Mouse (Mus musculus) neural tube, embryonic 12.5 days (tissue): ENCODE data around the gene Dcaf5. TPM values are rescaled to one million over a fixed set of nuclear protein-coding genes. Genes with fewer than 3 reads are reported as not detected.

ENCODE experiments used
- ATAC-seq: fragments of 200-750 bp; cut with Nextera tagmentation; 2 replicates; pipeline ENCODE4 v1.8.0; 2017; ENCODE audit warnings: low read depth, mild to moderate bottlenecking, moderate TSS enrichment, moderate library complexity; ENCODE audit not compliant: low FRiP score
- H3K27ac ChIP-seq: fragments of 300-500 bp; sonication (generic); 2 replicates; pipeline ENCODE4 v1.5.1; 2016
- H3K27me3 ChIP-seq: fragments of 300-500 bp; sonication (generic); replicated peaks from 2 replicates; pipeline ENCODE4 v1.6.1; 2016; ENCODE audit warnings: mild to moderate bottlenecking
- H3K36me3 ChIP-seq: fragments of 300-500 bp; sonication (generic); 2 replicates; pipeline ENCODE4 v1.6.1; 2016; ENCODE audit warnings: mild to moderate bottlenecking
- H3K4me1 ChIP-seq: fragments of 300-500 bp; sonication (generic); 2 replicates; pipeline ENCODE4 v1.6.1; 2016
- H3K4me2 ChIP-seq: fragments of 300-500 bp; sonication (generic); replicated peaks from 2 replicates; pipeline ENCODE4 v1.6.1; 2016; ENCODE audit warnings: mild to moderate bottlenecking
- H3K4me3 ChIP-seq: fragments of 300-500 bp; sonication (generic); 2 replicates; pipeline ENCODE4 v1.5.1; 2016
- H3K9ac ChIP-seq: fragments of 300-500 bp; sonication (generic); 2 replicates; pipeline ENCODE4 v1.6.1; 2016; ENCODE audit warnings: mild to moderate bottlenecking
- H3K9me3 ChIP-seq: fragments of 300-500 bp; sonication (generic); 2 replicates; pipeline ENCODE4 v1.6.1; 2016; ENCODE audit warnings: mild to moderate bottlenecking
- WGBS: fragments of 180-500 bp; shearing (Covaris S2); methylation state at CpG from one replicate; pipeline ENCODE4 v1.1.7; 2016; 5-methylcytosine and 5-hydroxymethylcytosine counted together
- polyA plus RNA-seq: library from polyadenylated mRNA; unstranded; fragments of >200 nt; fragmentation: Nextera tagmentation; extraction: Ambion mirVana; gene quantifications from 2 replicates; pipeline ENCODE4 v1.2.1, GENCODE M21; 2016

The Dcaf5 gene
- polyA plus RNA-seq, 1 experiment from 2014 or later, result 23.7 TPM

GRCm38 (mm10) chr12:80399147-80399546 lies 37.3 kb downstream of the Dcaf5 start:
- Histone ChIP-seq H3K9me3 (no peaks in the 10 kb centered on the region), H3K27ac (no peak overlapping the region), H3K36me3 (peaks cover 68% of the 10 kb centered on the region), H3K9ac (no peak overlapping the region), H3K4me1 (no peaks in the 10 kb centered on the region), H3K4me2 (no peak overlapping the region), H3K4me3 (no peak overlapping the region), H3K27me3 (no peaks in the 10 kb centered on the region)
- ATAC-seq, result no peak
- WGBS, result 94% methylated on average over 2 of the region's 2 CpGs

DNA sequence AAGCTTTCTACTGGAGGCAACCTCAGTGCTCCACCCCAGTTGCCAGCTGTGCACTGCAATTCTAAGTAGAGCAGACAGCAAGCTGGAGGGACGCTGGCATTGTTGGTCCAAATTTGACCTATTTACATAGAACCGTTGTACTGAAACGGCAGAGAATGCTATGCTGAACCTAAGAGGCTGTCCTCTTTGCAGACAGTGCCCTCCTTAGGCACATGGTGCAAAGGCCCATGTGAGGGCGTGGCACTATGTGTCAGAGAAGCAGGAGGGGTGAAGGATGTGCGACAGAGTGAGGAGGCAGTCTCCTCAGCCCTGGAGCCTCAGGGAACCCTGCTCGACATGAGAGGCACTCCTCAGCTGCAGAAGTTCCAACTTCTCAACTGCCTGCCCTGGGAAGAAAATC lies 40.0 kb downstream of the Dcaf5 start:
- no peak overlapping the region for H3K27ac ChIP-seq
- 65% methylated on average over 6 of the region's 6 CpGs for WGBS
- no peaks in the 10 kb centered on the region for H3K9me3 ChIP-seq
- H3K4me3 ChIP-seq, result no peak overlapping the region
- H3K4me1 ChIP-seq, result no peaks in the 10 kb centered on the region
- no peaks in the 10 kb centered on the region for H3K27me3 ChIP-seq
- no peak overlapping the region for H3K9ac ChIP-seq
- no peak overlapping the region for H3K4me2 ChIP-seq
- no peak for ATAC-seq
- H3K36me3 ChIP-seq, result peaks cover 59% of the 10 kb centered on the region

DNA sequence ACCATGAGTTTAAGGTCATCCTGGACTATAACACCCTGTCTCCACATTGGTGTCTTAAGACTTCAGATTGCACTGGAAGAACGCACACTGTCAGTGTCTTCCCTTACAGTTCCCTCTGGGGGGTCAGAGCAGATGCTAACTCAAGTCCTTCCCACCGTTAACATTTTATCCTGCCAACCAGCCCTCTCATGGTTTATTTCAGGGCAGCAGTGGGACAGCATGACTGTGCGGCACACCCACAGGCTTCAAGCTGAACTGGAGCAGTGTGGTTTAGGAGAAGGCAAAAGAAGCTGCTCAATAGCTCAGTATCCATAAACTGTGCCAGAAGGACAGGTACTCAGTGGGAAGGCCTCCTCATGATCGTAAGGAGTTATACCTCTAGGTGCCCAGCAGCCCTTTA lies 41.1 kb downstream of the Dcaf5 start:
- 91% methylated on average over 4 of the region's 4 CpGs for WGBS
- H3K4me1 ChIP-seq, result no peaks in the 10 kb centered on the region
- H3K36me3 ChIP-seq, result peaks cover 52% of the 10 kb centered on the region
- H3K27ac ChIP-seq, result no peak overlapping the region
- no peaks in the 10 kb centered on the region for H3K27me3 ChIP-seq
- no peak overlapping the region for H3K4me3 ChIP-seq
- H3K9ac ChIP-seq, result no peak overlapping the region
- H3K4me2 ChIP-seq, result no peak overlapping the region
- ATAC-seq, result no peak
- H3K9me3 ChIP-seq, result no peaks in the 10 kb centered on the region

DNA sequence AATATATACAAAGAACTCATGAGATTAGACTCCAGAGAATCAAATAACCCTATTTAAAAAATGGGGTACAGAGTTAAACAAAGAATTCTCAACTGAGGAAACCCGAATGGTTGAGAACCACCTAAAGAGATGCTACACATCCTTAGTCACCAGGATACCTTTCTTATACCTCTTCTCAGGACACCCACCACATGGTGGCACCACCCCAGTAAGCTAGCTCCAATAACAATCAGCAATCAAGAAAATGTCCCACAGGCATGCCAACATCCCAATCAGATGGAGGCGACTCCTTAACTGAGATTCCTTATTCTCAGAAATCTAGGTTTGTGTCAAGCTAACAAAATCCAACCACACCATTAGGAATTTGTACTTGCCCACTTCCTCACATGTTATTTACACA lies 42.4 kb downstream of the Dcaf5 start:
- WGBS, result 88% methylated on average over 2 of the region's 2 CpGs
- Histone ChIP-seq H3K27me3 (no peaks in the 10 kb centered on the region), H3K27ac (no peak overlapping the region), H3K9ac (no peak overlapping the region), H3K4me1 (no peaks in the 10 kb centered on the region), H3K4me2 (no peak overlapping the region), H3K9me3 (no peaks in the 10 kb centered on the region), H3K4me3 (no peak overlapping the region), H3K36me3 (peaks cover 54% of the 10 kb centered on the region)
- no peak for ATAC-seq

DNA sequence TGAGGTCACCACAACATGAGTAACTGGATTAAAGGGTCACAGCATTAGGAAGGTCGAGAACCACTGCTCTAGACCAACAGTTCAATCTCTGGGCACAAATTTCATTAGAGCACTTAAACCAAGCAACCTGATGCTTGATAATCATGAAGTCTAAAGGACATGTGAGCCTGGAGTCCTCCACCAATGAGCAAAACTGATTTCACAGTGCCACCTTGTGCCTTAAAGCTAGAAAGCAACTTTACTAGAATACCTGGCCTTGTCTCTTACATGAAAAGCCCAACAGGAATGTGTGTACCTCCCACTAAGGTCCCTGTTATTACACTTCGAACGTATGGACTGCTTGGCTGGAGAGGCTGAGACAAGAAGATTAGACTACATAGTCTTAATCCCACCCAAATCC lies 47.0 kb downstream of the Dcaf5 start:
- Histone ChIP-seq H3K4me2 (no peak overlapping the region), H3K27me3 (no peaks in the 10 kb centered on the region), H3K9ac (no peak overlapping the region), H3K36me3 (peaks cover 27% of the 10 kb centered on the region; the same call in 1 of the 2 replicates), H3K4me3 (no peak overlapping the region), H3K4me1 (no peaks in the 10 kb centered on the region), H3K27ac (no peak overlapping the region), H3K9me3 (no peaks in the 10 kb centered on the region)
- no peak for ATAC-seq
- WGBS, result 79% methylated on average over 3 of the region's 3 CpGs

DNA sequence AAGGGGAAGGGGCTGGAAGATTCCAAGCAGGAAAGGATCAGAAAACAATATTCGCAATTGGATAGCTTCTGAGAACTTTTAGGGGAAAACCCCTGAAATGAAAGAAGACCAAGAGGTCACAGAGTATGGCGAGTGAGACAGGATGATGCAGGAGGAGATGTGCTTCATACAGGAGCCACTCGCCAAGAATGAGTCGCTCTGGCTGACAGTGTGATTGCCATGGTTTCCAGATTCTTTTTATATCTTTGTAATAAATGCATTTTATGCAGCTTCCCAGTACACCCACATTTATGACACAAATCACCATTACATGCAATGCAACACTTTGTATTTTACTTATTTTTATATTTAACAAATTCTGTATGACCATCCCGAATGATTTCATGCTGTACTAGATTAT lies 49.1 kb downstream of the Dcaf5 start:
- Histone ChIP-seq H3K27me3 (no peaks in the 10 kb centered on the region), H3K4me1 (no peaks in the 10 kb centered on the region), H3K9ac (no peak overlapping the region), H3K4me2 (no peak overlapping the region), H3K4me3 (no peak overlapping the region), H3K36me3 (peaks cover 24% of the 10 kb centered on the region; the same call in 1 of the 2 replicates), H3K9me3 (no peaks in the 10 kb centered on the region), H3K27ac (no peak overlapping the region)
- WGBS, result 95% methylated on average over 5 of the region's 5 CpGs
- ATAC-seq, result no peak

DNA sequence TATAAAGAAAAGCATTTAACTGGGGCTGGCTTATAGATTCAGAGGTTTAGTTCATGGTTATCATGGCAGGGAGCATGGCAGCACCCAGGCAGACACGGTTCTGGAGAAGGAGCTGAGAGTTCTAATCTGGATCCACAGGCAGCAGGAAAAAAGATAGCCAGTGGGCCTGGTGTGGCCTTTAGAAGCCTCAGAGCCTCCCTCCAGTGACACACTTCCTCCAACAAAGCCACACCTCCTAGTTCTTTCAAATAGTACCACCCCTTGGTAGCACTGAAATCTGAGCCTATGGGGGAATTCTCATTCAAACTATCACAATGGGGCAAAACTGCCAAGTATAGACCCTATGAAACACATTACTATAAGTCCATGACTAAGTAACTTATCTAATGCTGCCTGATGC lies 51.0 kb downstream of the Dcaf5 start:
- no peak overlapping the region for H3K9ac ChIP-seq
- no peaks in the 10 kb centered on the region for H3K9me3 ChIP-seq
- H3K4me3 ChIP-seq, result no peak overlapping the region
- no peak for ATAC-seq
- no peak overlapping the region for H3K4me2 ChIP-seq
- 77% methylated on average over 1 of the region's 1 CpGs for WGBS
- no peak overlapping the region for H3K27ac ChIP-seq
- peaks cover 4% of the 10 kb centered on the region; the same call in 1 of the 2 replicates for H3K4me1 ChIP-seq
- H3K27me3 ChIP-seq, result no peaks in the 10 kb centered on the region
- peaks cover 20% of the 10 kb centered on the region; the same call in 1 of the 2 replicates for H3K36me3 ChIP-seq

GRCm38 (mm10) chr12:80383478-80383877 lies 52.9 kb downstream of the Dcaf5 start:
- no peak for ATAC-seq
- WGBS, result 90% methylated on average over 8 of the region's 8 CpGs
- peaks cover 11% of the 10 kb centered on the region for H3K4me1 ChIP-seq
- no peaks in the 10 kb centered on the region for H3K9me3 ChIP-seq
- H3K9ac ChIP-seq, result no peak overlapping the region
- H3K4me3 ChIP-seq, result no peak overlapping the region
- no peaks in the 10 kb centered on the region for H3K27me3 ChIP-seq
- peaks cover 15% of the 10 kb centered on the region; the same call in 1 of the 2 replicates for H3K36me3 ChIP-seq
- H3K27ac ChIP-seq, result no peak overlapping the region
- no peak overlapping the region for H3K4me2 ChIP-seq

- WGBS, result 83% methylated on average over 2 of the region's 2 CpGs
- Histone ChIP-seq H3K27ac (no peak overlapping the region), H3K4me1 (peaks cover 11% of the 10 kb centered on the region), H3K36me3 (peaks cover 15% of the 10 kb centered on the region; the same call in 1 of the 2 replicates), H3K4me2 (no peak overlapping the region), H3K27me3 (no peaks in the 10 kb centered on the region), H3K4me3 (no peak overlapping the region), H3K9ac (no peak overlapping the region), H3K9me3 (no peaks in the 10 kb centered on the region)
- no peak for ATAC-seq
These were observed 53.6 kb downstream of the Dcaf5 start for GRCm38 (mm10) chr12:80382794-80383193.

DNA sequence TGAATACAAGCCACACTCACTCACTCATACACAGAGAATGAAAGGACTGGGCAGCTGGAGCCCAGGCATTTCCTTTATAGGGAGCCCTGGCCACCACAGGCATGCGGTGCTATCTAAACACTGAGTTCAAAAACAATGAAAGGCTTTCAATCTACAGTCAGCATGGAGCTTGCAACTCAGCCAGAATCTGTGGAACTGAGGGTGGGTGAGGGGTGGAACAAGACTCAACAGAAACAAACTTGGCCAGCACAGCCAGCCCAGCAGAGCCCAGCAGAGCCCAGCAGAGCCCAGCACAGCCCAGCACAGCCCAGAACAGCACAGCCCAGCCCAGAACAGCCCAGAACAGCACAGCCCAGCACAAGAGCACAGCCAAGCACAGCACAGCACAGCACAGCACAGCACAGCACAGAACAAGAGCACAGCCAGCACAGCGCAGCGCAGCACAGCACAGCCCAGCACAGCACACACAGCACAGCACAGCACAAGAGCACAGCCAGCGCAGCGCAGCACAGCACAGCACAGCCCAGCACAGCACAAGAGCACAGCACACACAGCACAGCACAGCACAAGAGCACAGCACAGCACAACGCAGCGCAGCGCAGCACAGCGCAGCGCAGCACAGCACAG lies 56.5 kb downstream of the Dcaf5 start:
- ATAC-seq, result peak; percentile 71; the same call in 1 of the 2 replicates
- H3K9me3 ChIP-seq, result no peaks in the 10 kb centered on the region
- no peak overlapping the region for H3K4me2 ChIP-seq
- no peak overlapping the region for H3K4me3 ChIP-seq
- no peak overlapping the region for H3K9ac ChIP-seq
- no peak overlapping the region for H3K27ac ChIP-seq
- WGBS, result 87% methylated on average over 10 of the region's 10 CpGs
- H3K4me1 ChIP-seq, result peaks cover 11% of the 10 kb centered on the region
- peaks cover 20% of the 10 kb centered on the region for H3K36me3 ChIP-seq
- H3K27me3 ChIP-seq, result no peaks in the 10 kb centered on the region

GRCm38 (mm10) chr12:80379393-80379792 lies 57.0 kb downstream of the Dcaf5 start:
- no peak overlapping the region for H3K4me2 ChIP-seq
- no peaks in the 10 kb centered on the region for H3K27me3 ChIP-seq
- no peak overlapping the region for H3K27ac ChIP-seq
- no peak for ATAC-seq
- WGBS, result 75% methylated on average over 4 of the region's 4 CpGs
- H3K9ac ChIP-seq, result no peak overlapping the region
- peaks cover 11% of the 10 kb centered on the region for H3K4me1 ChIP-seq
- no peak overlapping the region for H3K4me3 ChIP-seq
- H3K9me3 ChIP-seq, result no peaks in the 10 kb centered on the region
- peaks cover 23% of the 10 kb centered on the region for H3K36me3 ChIP-seq

DNA sequence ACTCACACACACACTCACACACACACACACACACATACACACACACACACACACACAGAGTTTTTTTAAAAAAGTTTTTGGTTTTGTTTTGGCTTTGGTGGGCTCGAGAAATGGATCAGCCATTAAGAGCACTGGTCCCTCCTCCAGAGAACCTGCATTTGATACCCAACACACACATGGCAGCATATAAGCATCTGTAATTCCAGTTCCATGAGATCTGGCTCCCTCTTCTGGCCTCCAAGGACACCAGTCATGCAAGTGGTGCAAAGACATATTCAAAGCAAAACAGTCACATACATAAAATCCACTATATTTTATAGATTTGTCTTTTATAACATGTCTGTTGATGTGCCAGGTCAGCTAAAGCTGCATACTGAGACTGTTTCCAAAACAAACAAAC lies 58.8 kb downstream of the Dcaf5 start:
- H3K4me3 ChIP-seq, result no peak overlapping the region
- no peak for ATAC-seq
- no peaks in the 10 kb centered on the region for H3K9me3 ChIP-seq
- H3K36me3 ChIP-seq, result peaks cover 19% of the 10 kb centered on the region
- 58% methylated on average over 1 of the region's 1 CpGs for WGBS
- H3K4me1 ChIP-seq, result peaks cover 11% of the 10 kb centered on the region
- no peaks in the 10 kb centered on the region for H3K27me3 ChIP-seq
- H3K4me2 ChIP-seq, result no peak overlapping the region
- no peak overlapping the region for H3K27ac ChIP-seq
- no peak overlapping the region for H3K9ac ChIP-seq

- no peak overlapping the region for H3K4me2 ChIP-seq
- H3K9ac ChIP-seq, result no peak overlapping the region
- no peaks in the 10 kb centered on the region for H3K27me3 ChIP-seq
- peaks cover 11% of the 10 kb centered on the region for H3K4me1 ChIP-seq
- no peak for ATAC-seq
- WGBS, result 93% methylated on average over 4 of the region's 4 CpGs
- H3K27ac ChIP-seq, result no peak overlapping the region
- H3K9me3 ChIP-seq, result no peaks in the 10 kb centered on the region
- H3K4me3 ChIP-seq, result no peak overlapping the region
- peaks cover 26% of the 10 kb centered on the region for H3K36me3 ChIP-seq
These were observed 60.7 kb downstream of the Dcaf5 start for GRCm38 (mm10) chr12:80375721-80376120.
